Mouse (Mus musculus): ENCODE measurements around the gene Csf3r.

DNA sequence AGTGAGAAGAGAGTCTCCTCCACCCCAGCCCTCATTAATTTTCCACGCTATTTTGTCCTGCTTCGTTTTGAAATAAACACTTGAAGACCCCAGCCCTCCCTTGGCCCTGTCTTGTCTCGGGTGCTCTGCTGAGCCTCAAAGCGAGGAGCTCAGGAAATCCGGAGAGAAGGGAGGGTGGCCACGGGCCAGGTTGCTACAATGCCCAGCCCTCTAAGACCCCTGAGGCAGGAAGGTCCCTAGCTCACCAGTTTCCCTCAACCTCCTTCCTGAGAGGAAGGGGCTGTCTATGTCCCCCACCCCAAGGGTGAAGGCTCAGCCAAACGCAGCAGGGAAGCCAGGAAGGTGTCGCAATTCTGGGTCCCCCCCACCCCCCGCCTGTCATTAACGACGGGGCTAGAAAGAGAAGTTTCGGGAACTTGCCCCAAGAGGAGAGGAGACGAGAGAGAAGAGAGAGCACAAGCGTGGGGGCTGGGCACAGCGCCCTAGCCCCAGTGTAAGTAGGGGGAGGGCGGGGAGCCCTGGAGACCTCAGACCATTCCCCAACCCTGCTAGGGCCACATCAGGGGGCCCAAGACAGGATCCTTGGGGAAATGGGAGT is at the start of gene Csf3r:
- TF ChIP-seq POLR2A (IDR thresholded peaks at IDR 0.05; ENCODE audit: low read depth, low read length) = no peak
- TF ChIP-seq CTCF (IDR thresholded peaks at IDR 0.05; ENCODE audit: extremely low read depth, insufficient read depth, insufficient read length, insufficient replicate concordance) = no peak

All from spleen, adult 2 months (tissue).